Comparison of ENCODE assay signal across 8 mouse cellular contexts in the genomic region with DNA sequence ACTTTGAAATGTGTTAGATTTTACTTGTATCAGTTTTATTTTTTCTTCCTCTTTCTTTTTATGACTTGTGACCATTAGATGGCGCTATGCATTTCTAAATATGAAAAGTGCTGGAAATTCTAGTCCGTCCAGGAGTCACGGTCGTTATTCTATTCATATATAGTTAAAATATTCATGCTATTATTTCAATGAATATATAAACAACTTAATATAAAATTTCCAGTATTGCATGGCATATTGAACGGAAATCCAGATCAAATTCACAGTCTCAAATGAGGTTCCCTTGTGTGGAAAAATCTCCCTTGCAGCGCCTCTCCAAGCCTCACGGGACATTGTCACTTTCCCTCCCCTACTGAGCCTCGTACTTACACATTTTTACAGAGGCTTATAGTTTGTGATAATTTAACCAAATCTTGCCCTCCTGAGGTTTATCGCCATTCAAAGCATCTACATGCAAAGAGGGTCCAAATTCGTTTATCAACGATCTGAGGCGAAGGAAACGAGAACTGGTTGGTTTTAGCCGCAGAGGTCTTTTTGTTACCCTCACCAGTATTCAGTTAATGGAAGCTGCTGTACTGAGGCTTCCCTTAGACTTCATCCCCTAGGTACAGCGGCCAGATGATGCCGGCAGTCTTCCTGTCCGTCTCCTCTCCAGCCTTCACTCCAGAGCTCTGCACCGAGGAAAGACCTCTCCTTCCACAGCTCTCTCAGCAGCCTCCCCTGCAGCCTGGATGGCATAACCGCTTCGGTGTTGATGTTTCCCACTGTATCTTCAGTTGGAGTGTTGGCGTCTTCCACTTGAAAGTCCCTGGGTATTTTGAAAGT. TPM values are rescaled to one million over a fixed set of nuclear protein-coding genes. Genes with fewer than 3 reads are reported as not detected.
DNase-seq lines count a peak whose midpoint lies in the region; ATAC-seq and TF ChIP-seq lines count a peak whose summit lies in the region.

No protein-coding gene starts in this region.

- TF ChIP-seq CTCF in lung, adult 2 months (IDR thresholded peaks at IDR 0.05; ENCODE audit: insufficient read depth, low read length) = peak; percentile 40; the same call in 1 of the 2 replicates

- TF ChIP-seq POLR2A in lung, adult 2 months (IDR thresholded peaks at IDR 0.05; ENCODE audit: borderline replicate concordance, extremely low read depth, low read depth, low read length) = no peak

- DNase-seq in lung, adult 2 months = no peak
- no peak for DNase-seq in lung, adult 18-20 months
- DNase-seq in heart, postnatal 10 days = peak; percentile 18 to 45
- DNase-seq in splenic B cell, adult 2 months (ENCODE audit: low read depth, low spot score) = peak; percentile 52
- no peak for DNase-seq in right cerebral cortex, adult 18-20 months
- DNase-seq in spleen, postnatal 14 days (ENCODE audit: low spot score in 2 of 2) = no peak

- peaks cover 7% of the 10 kb centered on the region for H3K4me1 ChIP-seq in lung, adult 2 months (ENCODE audit: control insufficient read depth, insufficient read depth, low read length)
- 0 out of 2 replicates have a peak, but pooled peaks cover 4% of the 10 kb centered on the region for H3K4me1 ChIP-seq in lung, embryonic 15.5 days

- H3K27me3 ChIP-seq in lung, embryonic 15.5 days = peaks cover 5% of the 10 kb centered on the region; the same call in 1 of the 2 replicates
- H3K27me3 ChIP-seq in splenic B cell, adult 2 months (ENCODE audit: control insufficient read depth, insufficient read depth, low read length, poor library complexity, severe bottlenecking) = no peaks in the 10 kb centered on the region

- peak overlapping the region; percentile 61 for H3K4me2 ChIP-seq in lung, embryonic 15.5 days

- peak; percentile 63 for ATAC-seq in common myeloid progenitor, adult 5-6 weeks (replicated peaks; ENCODE audit: low read depth, poor library complexity, severe bottlenecking)
- no peak; the same call in 1 of the 2 replicates for ATAC-seq in lung, embryonic 15.5 days (ENCODE audit: borderline replicate concordance, extremely low read depth, low FRiP score, low TSS enrichment)

- no peak overlapping the region for H3K27ac ChIP-seq in lung, embryonic 15.5 days

- WGBS in lung, adult 2 months = 14% methylated on average over 21 of the region's 21 CpGs
- 19% methylated on average over 21 of the region's 21 CpGs for WGBS in lung, embryonic 15.5 days

- H3K4me3 ChIP-seq in lung, adult 2 months (replicated peaks; ENCODE audit: extremely low read depth, low read depth, low read length) = peak overlapping the region; percentile 46
- peak overlapping the region; percentile 30 for H3K4me3 ChIP-seq in lung, embryonic 15.5 days

- intact Hi-C loops in heart, postnatal 10 days (cut with DNase I) = loop anchor here (1.0 to 10.0 kb wide), 5 partner anchors 30 to 728 kb away; partner anchors contain the start of gene Hif1a

- peak overlapping the region; percentile 3; the same call in 1 of the 2 replicates for H3K9ac ChIP-seq in lung, embryonic 15.5 days

- no peaks in the 10 kb centered on the region for H3K9me3 ChIP-seq in lung, embryonic 15.5 days

- no peaks in the 10 kb centered on the region for H3K36me3 ChIP-seq in lung, embryonic 15.5 days
- no peaks in the 10 kb centered on the region for H3K36me3 ChIP-seq in splenic B cell, adult 2 months (ENCODE audit: control insufficient read depth, insufficient read depth, low read length, poor library complexity, severe bottlenecking)

RNA-seq across cellular contexts. Expression of gene Tmem30b, which starts 18.8 kb away (rescaled TPM):
- polyA plus RNA-seq in lung, adult 2 months (2012; rRNA removed) = 15.5 and 18.4 TPM in 2 replicates
- 0.46 TPM in 1 of 2 replicates, not detected in the other for total RNA-seq in common myeloid progenitor, adult 5-6 weeks (2017)
- under 1 TPM; 0.20 to 0.34 TPM for total RNA-seq in heart, postnatal 10 days (2021)
- polyA plus RNA-seq in lung, embryonic 15.5 days (2015; fragmentation: Nextera tagmentation; extraction: Ambion mirVana) = 7.2 and 8.1 TPM in 2 replicates

RNA-seq across cellular contexts. Expression of gene Prkch, which starts 19.6 kb away (rescaled TPM):
- polyA plus RNA-seq in lung, adult 2 months (2012; rRNA removed) = 39.2 and 41.8 TPM in 2 replicates
- total RNA-seq in common myeloid progenitor, adult 5-6 weeks (2017) = 15.9 and 18.0 TPM in 2 replicates
- 10 to 100 TPM; 28.0 to 30.2 TPM for total RNA-seq in heart, postnatal 10 days (2021)
- 15.8 and 16.4 TPM in 2 replicates for polyA plus RNA-seq in lung, embryonic 15.5 days (2015; fragmentation: Nextera tagmentation; extraction: Ambion mirVana)

Comparison
In these comparisons a context has a peak if more than half of its experiments do, and no peak if none do; other contexts are left out.
1. DNase-seq: peak in heart, postnatal 10 days (2 of 2) and splenic B cell, adult 2 months (single experiment); none in lung, adult 2 months (single experiment), lung, adult 18-20 months (0 of 2), right cerebral cortex, adult 18-20 months (single experiment) and spleen, postnatal 14 days (0 of 2).